Mouse (Mus musculus) urinary bladder, adult 2 months (tissue): ENCODE measurements around the gene Spag5. TPM values are rescaled to one million over a fixed set of nuclear protein-coding genes. Genes with fewer than 3 reads are reported as not detected.

Source experiments
- DNase-seq: peaks from one replicate; pipeline ENCODE4 v3.0.0; 2022; ENCODE audit warnings: low spot score
- polyA plus RNA-seq: library from polyadenylated mRNA; depleted of rRNA; stranded (reverse); fragments of >200 nt; gene quantifications from 2 replicates; pipeline ENCODE4 v1.2.3, GENCODE M21; 2012; rRNA removed

Spag5 gene
- polyA plus RNA-seq, 1 experiment, result 1.7 TPM

DNA sequence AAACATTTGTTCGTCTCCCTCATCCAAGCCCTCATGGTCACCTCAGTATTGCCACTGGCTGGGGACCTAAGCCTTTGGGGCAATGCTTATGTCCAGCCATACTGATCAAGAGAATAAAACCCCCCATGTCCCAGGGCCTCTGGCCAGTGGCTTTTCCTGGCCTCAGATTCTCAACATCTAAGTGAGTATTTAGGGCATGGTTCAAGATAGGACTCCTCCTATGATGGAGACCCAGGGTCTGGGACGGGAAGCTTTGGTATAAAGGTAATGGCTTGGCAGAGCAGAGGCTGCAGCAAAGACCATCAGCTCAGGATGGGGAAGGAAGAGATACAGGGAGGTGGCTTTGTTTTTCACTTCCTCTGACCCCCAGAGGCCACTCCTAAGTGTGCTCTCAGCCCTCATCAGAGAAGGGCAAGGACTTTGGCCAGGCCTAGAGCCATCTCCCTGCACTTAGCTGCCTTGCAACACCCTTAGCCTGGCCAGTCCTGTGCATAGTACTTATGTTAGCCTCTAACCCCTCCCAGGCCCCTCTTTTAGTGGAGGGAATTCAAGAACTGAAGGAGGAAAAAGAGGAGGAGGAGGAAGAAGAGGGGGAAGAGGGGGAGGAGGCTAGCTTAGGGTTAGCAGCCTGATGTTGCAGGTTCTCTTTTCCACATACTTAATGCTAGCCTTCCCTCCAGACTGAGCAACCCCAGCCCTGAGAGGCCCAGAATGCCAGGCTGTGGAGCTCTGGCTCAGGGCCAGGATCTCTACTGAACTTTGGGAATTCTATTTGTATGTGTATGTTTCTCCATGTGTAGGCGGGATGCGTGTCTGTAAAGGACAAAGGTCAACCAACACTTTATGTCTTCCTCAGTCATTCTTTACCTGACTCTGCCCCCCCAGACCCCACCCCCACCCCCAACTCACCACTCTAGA lies 48.4 kb downstream of the Spag5 start:
- no peak for DNase-seq

DNA sequence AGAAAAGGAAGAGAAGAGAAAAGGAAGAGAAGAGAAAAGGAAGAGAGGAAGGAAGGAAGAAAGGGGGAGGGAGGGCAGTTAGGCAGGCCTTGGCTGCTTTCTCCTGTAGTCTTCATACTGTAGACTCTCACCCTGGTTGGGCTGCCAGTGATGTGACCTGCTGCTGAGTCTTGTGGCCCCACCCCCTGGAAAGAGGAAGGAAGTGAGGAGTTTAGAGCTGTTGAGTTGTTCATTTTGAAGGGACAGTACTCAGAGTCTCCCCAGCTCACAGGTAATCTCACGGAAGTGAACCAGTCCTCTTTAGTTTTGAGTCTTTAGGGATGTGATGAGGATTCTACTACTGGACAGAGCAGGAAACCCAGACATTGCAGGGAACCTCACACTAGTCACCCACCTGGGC lies 51.8 kb downstream of the Spag5 start:
- no peak for DNase-seq

DNA sequence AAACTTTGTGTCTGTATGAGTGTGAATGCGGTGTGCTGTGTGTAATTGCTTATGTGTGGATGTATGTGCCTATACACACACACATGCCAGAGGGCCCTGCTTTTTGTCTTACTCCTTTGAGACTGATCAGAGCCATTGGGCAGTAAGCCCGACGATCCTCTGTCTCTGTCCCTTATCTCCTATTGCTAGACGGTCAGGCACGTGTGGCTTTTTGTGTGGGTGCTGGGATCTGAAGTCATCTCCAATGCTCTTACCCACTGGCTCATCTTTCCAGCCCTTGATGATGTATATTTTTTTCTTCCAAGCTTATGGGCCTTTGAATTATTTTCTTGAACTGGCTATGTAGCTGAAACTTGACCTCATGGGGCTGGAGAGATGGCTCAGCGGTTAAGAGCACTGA lies 53.6 kb downstream of the Spag5 start:
- DNase-seq, result no peak

DNA sequence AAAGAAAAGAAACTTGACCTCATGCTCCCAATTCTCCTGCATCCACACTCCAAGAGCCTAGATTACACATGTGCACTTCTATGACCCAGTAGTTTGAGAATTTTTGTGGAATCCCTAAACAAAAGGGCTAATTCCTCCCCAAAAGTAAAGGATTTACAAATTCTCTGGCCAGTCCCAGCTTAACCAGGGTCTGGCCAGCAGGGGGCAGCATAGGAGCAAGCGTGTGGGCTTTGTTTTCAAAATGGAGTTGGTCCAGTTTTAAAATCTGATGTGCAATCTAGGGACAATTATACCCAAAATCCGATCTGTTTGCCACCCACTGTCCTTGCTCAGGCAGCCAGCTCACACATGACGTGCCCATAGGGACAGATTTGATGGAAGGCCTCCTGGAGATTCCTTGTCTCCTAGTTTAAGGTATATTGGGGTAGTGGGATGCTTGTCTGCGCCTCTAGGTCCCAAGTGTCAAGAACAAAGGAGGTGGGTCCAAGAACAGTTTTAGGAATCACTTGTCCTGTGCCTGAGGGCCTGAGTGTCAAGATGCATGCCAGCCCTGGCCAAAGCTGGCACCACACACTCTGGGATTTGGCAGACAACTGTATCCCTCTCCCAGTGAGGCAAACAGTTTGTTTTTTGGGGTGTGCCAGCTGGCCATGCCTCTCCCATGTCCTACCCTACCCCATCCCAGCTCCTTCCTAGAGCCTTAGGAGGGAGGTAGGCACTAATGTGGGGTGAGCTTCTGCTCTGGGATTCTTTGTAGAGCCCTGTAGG lies 54.3 kb downstream of the Spag5 start:
- peak; percentile 56 for DNase-seq

DNA sequence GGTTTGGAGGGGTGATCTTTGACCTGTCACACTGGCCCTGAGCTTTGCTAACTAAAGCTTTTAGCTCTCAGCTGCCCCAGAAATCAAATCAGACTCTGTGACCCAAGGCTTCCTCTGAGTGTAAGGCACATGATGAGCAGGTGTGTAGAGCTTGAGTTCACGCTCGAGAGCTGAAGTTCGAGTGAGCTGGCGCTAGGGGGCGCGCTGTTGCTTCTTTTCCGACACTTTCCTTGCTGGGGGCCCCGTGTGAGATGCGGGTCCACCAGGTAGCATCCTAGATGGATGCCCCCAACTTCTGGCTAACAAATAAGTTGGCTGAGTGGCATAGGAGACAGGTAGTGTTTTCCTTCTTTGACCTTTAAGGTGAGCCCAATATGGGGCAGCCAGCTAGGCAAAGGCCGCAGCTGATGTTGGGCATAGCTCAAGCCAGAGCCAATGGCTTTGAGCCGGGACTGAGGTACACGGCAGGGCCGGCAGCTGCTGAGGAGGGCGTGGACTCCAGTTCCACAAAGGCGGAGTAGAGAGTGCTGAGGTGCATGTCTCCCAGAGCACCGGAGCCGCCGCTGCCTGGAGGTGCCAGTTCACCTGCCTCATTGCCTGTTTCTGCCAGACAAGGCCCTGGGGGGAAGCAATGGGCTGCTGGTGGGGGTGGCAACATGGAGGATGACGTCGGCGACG lies 57.1 kb downstream of the Spag5 start:
- no peak for DNase-seq

DNA sequence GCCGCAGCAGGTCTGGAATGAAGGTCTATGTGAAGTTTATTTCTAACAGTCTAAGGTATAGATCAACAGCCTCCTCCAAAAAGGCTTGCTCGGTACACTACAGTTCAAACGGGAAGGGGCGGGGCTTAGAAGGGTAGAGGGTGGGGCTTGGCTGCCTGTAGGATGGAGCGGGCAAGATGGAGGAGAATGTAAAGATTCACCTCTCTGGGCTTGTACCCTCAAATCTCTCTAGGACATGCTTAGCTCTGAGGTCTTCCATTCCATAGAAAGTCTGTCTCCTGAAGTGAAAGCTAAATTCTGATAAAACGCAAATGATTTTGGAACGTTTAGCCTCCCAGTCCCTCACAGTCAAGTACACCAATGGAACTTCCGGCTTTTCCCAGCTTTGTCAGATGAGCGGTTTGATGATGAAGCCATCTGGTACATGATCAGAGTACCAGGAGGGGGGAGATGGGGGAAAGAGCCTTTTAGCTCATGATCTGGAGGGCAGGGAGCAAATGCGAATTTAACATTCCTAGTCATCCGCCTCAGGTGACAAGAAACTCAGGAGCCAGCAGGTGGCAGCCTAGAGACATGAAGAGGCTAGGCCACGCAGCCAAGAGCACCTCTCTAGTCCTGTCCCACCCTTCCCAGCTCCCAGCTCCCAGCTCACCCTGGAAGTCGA lies 58.9 kb downstream of the Spag5 start:
- DNase-seq, result peak; percentile 53

DNA sequence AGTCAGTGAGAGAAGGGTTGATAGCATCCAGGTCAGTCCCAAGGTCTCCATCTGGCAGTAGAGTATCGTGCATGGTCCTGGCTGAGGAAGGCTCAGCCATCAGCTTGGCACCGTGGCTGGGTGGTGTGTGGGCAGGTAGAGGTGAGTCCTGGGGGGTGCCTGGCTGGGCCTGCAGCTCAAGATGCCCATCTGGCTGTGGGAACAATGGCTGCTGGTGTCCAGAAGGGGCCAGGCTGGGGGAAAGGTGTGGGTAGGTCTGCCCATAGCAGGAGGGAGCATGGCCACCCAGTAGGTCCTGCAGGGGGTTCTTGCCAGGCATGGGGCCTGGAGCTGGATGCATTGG lies 59.4 kb downstream of the Spag5 start:
- DNase-seq, result no peak

DNA sequence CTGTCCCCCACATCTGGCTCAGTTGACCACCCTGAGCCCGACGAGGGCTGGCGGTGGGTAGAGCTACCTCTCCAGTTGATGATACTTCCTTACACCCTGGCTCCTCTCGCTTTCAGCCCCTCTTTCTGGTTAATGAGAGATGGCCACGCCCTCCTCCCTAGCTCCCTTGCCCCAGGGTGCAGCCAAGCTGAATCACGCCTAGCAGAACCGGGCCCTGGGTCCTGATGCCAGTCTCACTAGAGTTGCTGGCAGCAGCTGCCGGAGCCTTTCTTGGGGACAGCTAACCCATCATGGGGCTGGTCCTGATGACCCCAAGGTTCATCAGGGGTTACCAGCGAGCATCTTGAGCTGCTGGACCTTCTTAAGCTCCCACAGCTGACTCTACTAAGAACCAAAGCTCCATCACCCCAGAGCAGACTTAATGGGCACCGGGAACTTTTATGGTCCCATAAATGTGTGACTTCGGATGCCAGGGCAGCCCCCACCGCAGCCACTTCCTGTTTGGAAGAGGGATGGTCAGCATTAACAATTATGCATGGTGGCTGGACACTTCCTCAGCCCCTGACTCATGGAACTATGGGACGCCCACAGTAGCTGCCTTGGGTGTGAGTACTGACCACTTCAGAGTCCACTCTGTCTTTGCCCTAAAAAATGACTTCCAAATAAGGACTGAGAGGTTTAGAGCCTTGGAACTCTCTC lies 62.1 kb downstream of the Spag5 start:
- DNase-seq, result no peak

DNA sequence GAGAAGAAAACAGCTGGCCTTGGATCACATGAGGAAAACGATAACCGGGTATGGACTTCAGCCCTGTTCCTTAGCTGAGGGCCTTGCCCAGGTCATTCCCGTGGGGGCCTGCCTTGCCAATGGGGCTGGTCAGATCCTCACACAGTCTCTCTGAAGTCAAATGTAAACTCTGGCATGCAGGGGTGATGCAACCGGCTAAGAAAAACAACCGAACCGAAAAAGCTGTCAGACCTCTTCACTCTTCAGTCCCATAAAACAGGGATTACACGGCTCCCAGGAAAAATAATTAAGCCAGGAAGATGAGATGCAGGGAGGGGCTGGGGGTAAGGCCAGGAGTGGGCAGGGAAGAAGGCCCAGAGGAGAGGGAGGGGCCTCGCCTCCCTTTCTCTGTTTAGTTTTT lies 62.8 kb downstream of the Spag5 start:
- DNase-seq, result no peak

DNA sequence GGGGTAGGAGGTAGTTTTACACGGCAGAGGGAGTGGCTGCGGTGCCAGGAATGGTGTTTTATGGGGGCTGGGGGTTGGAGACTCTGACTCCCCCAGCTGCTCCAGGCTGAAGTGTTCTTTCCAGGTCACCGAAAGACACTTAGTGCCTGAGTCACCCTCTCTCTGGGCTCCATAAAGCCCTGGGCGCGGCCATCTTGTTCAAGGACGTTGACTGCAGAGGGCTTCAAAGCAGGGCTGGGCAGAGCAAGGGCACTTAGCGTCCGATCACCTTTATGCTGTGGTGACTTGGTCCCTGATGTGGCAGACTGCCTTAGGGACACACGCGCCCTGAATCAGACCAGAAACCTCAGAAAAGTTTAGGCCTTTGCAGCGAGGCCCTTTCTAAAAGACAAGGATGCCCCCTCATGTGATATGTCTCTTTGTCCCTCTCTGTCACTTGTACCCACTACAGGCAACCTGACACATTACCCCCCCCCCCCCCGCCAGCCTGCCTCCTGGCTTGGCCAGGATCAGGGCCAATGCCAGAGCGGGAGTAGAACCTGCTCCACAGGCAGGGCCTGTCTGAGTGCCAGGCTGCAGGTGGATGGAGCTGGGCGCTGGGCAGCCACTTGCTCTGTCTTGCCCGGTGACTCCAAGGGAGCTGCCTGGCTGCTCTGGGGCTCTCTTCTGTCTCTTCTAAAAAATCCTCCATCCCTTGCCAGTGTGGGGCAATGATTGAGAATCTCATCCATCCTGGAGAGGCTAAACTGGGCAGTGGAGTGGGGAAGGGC lies 66.3 kb downstream of the Spag5 start:
- DNase-seq, result no peak

DNA sequence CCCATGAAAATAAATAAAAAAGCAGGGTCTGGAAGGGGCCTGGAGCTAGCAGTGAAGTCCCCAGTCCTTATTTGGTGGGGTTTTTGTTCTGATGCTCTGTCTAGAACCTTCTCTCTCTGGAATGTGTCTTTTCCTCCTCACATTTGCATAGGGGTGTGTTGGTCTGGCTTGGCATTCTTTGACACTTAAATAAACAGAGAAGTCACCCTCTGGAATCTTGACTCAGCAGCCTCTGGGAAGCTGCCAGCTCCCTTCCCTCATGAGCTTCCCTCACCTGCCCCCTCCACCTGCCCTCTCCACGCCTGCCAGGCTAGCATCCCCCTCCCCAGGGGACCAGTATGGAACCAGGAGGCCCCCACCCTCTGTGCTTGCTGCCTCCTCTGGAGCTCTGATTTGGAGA lies 69.1 kb downstream of the Spag5 start:
- no peak for DNase-seq

DNA sequence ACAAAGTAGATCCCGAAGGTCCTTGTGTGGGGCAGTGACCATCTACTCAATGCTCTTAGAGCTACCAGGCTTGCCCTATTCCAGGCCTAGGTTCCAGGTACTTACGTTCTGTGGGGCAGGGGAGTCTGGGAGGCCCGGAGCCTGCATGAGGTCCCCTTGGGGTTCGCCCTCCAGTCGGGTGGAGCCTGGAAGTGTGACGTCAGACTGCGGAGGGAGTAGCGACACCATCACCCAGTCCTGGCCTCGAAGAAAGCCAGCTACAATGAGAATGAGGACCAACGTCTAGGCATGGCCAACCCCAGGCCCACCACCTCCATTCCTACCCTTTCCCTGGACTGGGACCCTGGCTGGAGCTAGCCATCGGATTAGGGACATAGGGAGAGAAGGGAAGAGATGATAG lies 70.4 kb downstream of the Spag5 start:
- no peak for DNase-seq

Other genes starting within 250 kb of the Spag5 start
- 23.0 and 28.0 TPM in 2 replicates for gene Eral1, start 221.1 kb upstream of the Spag5 start, polyA plus RNA-seq
- gene Fam222b, start 206.9 kb upstream of the Spag5 start, polyA plus RNA-seq, result 6.1 and 10.1 TPM in 2 replicates
- gene Traf4, start 135.9 kb upstream of the Spag5 start, polyA plus RNA-seq, result 20.4 and 26.1 TPM in 2 replicates
- gene Nek8, start 124.9 kb upstream of the Spag5 start, polyA plus RNA-seq, result 14.4 and 19.7 TPM in 2 replicates
- 24.1 and 33.5 TPM in 2 replicates for gene Tlcd1, start 124.8 kb upstream of the Spag5 start, polyA plus RNA-seq
- 2,424 and 3,048 TPM in 2 replicates for gene Rpl23a, start 117.9 kb upstream of the Spag5 start, polyA plus RNA-seq
- 66.7 and 79.2 TPM in 2 replicates for gene Rab34, start 113.1 kb upstream of the Spag5 start, polyA plus RNA-seq
- gene Proca1, start 108.1 kb upstream of the Spag5 start, polyA plus RNA-seq, result 3.0 and 3.4 TPM in 2 replicates
- 111 and 138 TPM in 2 replicates for gene Sdf2, start 55.8 kb upstream of the Spag5 start, polyA plus RNA-seq
- gene Supt6, start 55.5 kb upstream of the Spag5 start, polyA plus RNA-seq, result 14.5 and 28.6 TPM in 2 replicates
- gene 2610507B11Rik, start 39.8 kb upstream of the Spag5 start, polyA plus RNA-seq, result 94.2 and 96.9 TPM in 2 replicates
- gene BC030499, start 10.7 kb upstream of the Spag5 start, polyA plus RNA-seq, result 0.28 and 0.55 TPM in 2 replicates
- gene Aldoc, start 21.4 kb downstream of the Spag5 start, polyA plus RNA-seq, result 3.3 and 4.1 TPM in 2 replicates
- gene Pigs, start 26.9 kb downstream of the Spag5 start, polyA plus RNA-seq, result 44.2 and 44.9 TPM in 2 replicates
- 91.5 and 94.3 TPM in 2 replicates for gene Unc119, start 42.0 kb downstream of the Spag5 start, polyA plus RNA-seq
- 0.08 and 0.15 TPM in 2 replicates for gene Foxn1, start 85.0 kb downstream of the Spag5 start, polyA plus RNA-seq
- 0.04 and 0.07 TPM in 2 replicates for gene Slc13a2, start 120.7 kb downstream of the Spag5 start, polyA plus RNA-seq
- gene Slc46a1, start 164.2 kb downstream of the Spag5 start, polyA plus RNA-seq, result 24.3 and 26.3 TPM in 2 replicates
- 0.54 and 0.81 TPM in 2 replicates for gene Sarm1, start 196.2 kb downstream of the Spag5 start, polyA plus RNA-seq
- 3.6 and 4.4 TPM in 2 replicates for gene Vtn, start 197.6 kb downstream of the Spag5 start, polyA plus RNA-seq
- not detected in 2 replicates for gene Sebox, start 201.9 kb downstream of the Spag5 start, polyA plus RNA-seq
- 28.8 and 41.2 TPM in 2 replicates for gene Tmem199, start 210.6 kb downstream of the Spag5 start, polyA plus RNA-seq
- 52.5 and 54.7 TPM in 2 replicates for gene Poldip2, start 210.7 kb downstream of the Spag5 start, polyA plus RNA-seq
- 37.1 and 39.9 TPM in 2 replicates for gene Tnfaip1, start 234.8 kb downstream of the Spag5 start, polyA plus RNA-seq
- 87.2 and 93.1 TPM in 2 replicates for gene Ift20, start 234.8 kb downstream of the Spag5 start, polyA plus RNA-seq
- gene Tmem97, start 249.2 kb downstream of the Spag5 start, polyA plus RNA-seq, result 8.7 and 10.7 TPM in 2 replicates